Mouse (Mus musculus): Measurements from ENCODE around the gene Tnfrsf9.

DNA sequence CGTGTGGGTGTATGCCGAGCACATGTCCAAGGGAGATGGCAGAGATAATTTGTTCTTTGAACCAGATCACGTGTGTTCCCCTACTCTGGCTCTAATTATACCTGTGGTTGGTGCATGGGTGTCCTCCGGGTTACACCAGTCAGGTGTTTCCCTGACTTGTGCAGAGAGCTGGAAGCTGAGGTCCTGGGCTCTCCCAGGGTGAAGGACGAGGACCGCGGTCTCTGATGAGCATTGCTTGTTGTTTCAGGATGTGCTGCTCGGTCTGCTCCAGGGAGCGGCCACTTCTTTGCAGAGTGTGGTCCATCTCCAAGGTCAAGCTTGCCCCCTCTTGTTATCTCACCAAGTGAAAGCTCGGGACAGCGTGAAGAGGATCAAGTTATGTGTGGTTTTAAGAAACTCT, 48.3 kb upstream of the Tnfrsf9 start:
- TF ChIP-seq CTCF (IDR thresholded peaks at IDR 0.05; ENCODE audit: control insufficient read depth, insufficient read depth, insufficient read length), result no peak
- TF ChIP-seq MYOD1 (IDR thresholded peaks at IDR 0.05; ENCODE audit: control insufficient read depth, insufficient read length, low read depth), result no peak
- no peak for TF ChIP-seq MYOG (IDR thresholded peaks at IDR 0.05; ENCODE audit: control insufficient read depth, extremely low read depth, insufficient read length)
- no peak for TF ChIP-seq MAX (IDR thresholded peaks at IDR 0.05)
- TF ChIP-seq USF1 (IDR thresholded peaks at IDR 0.05; ENCODE audit: low read depth), result no peak
- TF ChIP-seq CEBPB (IDR thresholded peaks at IDR 0.05; ENCODE audit: low read depth), result no peak
- no peak for TF ChIP-seq FOSL1 (IDR thresholded peaks at IDR 0.05; ENCODE audit: insufficient read depth, low read length, poor library complexity, severe bottlenecking)
